Mouse (Mus musculus) heart, postnatal 0 days (tissue): ENCODE results near the gene Kit.

Experiments
- CTCF ChIP-seq: IDR thresholded peaks from 2 replicates; pipeline ENCODE4 v1.5.1; 2016; ENCODE audit warnings: antibody characterized with exemption, control low read depth, low read depth
- EP300 ChIP-seq: IDR thresholded peaks from 2 replicates; pipeline ENCODE4 v1.6.1; 2016; ENCODE audit warnings: antibody characterized with exemption, low read depth

DNA sequence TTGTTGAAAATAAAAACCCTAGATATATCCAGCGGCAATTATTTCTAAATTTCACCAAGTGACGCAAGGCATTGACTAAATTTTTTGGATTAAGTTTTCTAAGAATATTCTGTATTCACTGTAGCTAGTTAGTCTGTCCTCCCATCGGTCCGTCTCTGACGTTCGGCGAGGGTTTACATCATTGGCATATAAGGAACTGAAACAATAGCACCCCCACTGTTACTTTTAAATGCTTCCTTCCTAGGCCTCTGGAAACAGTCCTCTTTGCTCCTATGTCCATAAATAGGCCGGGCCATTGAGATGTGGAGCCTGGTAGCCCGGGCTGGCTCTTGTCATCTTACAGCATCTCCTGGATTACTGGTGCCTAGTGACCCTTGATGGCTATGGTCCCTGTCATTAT lies 29.5 kb downstream of the Kit start:
- TF ChIP-seq CTCF (no peak), EP300 (no peak)
